Mouse (Mus musculus): Measurements from ENCODE around the gene Hist1h2bg. TPM values are rescaled to one million over a fixed set of nuclear protein-coding genes. Genes with fewer than 3 reads are reported as not detected.
"Not testable (repeated sequence)": the region's sequence is repeated elsewhere in the genome, so short reads cannot be mapped to it uniquely, and the experiment has no call there.

Gene Hist1h2bg
- total RNA-seq, 2 experiments from 2014 or later = 203 to 225 TPM

DNA sequence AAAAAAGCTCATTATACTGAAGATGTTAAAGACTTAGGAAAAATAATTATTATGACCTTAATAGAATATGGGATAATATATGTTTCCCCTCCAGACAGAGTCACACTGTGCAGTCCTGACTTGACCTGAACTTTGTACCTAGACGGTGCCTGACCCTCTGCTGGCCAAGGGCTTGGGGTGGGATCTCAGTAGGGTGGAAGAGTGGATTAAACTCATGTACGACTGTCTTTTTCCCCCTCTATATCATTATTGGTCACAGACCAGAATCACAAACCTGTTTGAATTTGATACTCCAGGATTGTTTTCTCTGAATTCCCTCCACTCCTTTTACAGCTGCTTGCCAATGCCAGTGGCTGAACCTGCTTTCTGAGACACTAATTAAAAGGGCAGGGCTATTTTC is 10.5 kb upstream of the Hist1h2bg start:
- intact Hi-C loops (cut with DNase I) = loop anchor here (10.0 kb wide), 1 partner anchor 194 kb away; the partner anchor contains the start of genes Hist1h2ab, Hist1h3b and Hist1h4b
- not testable (repeated sequence) for DNase-seq

GRCm38 (mm10) chr13:23561531-23561882 is 9.7 kb upstream of the Hist1h2bg start:
- intact Hi-C loops (cut with DNase I) = loop anchor here (10.0 kb wide), 1 partner anchor 193 kb away; the partner anchor contains the start of genes Hist1h2ab, Hist1h3b and Hist1h4b
- not testable (repeated sequence) for DNase-seq

GRCm38 (mm10) chr13:23561883-23562659 is 9.1 kb upstream of the Hist1h2bg start, which contains the start of gene Hist1h3e:
Gene Hist1h3e (minus strand): TSS chr13:23562369.
- DNase-seq = peak; percentile 94
- intact Hi-C loops (cut with DNase I) = loop anchor here (10.0 kb wide), 1 partner anchor 193 kb away; the partner anchor contains the start of genes Hist1h2ab, Hist1h3b and Hist1h4b

DNA sequence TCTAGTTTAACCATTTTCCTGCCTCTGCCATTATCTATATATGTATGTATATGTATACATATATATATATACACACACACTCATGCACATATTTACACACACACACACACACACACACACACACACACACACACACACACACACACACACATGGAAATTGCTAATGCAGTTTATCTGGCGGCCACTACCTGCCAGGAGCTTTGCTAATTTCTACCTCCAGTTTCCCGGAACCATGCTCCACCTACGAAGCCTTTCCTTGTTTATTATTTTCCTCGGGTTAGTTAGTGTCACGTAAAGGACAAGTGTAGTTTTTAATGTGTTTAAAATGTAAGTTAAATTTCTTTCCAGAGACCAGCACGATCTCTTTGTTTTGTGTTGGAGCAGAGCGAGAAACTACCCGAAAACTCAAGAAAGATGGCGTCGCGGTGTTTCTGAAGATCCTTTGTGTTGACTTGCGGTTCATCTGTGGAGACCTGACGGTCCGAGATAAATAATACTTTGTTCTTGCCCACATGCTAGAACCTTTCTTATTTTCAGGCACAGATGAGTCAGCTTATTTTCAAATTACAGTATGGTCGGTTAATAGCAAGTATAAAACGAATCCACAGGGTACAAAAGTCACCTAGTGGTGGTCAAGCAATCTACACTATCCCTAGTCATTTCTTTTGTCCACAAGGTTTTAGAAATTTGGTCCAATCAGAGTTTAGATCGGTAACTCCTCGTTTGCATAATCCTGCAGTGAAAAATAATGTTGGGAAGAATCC is 8.3 kb upstream of the Hist1h2bg start:
- no peak for DNase-seq
- intact Hi-C loops (cut with DNase I) = loop anchor here (10.0 kb wide), 1 partner anchor 192 kb away; the partner anchor contains the start of genes Hist1h2ab, Hist1h3b and Hist1h4b

DNA sequence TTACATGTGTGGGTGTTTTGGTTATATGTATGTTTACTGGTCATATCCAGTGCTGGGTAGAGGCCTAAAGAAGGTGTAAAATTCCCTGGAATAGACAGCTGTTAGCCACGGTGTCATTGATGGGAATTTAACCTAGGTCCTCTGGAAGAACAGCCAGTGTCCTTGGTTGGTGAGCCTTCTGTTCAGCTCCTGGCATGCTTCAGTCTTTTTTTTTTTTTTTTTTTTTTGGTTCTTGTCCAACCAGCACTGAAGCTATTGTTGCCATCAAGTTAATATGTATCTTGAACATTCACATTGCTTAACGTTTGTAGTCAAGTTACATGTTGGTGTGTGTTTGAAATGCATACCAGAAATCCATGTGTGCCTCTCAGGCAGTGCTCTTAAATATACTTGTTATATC is 6.7 kb upstream of the Hist1h2bg start:
- intact Hi-C loops (cut with DNase I) = loop anchor here (10.0 kb wide), 1 partner anchor 190 kb away; the partner anchor contains the start of genes Hist1h2ab, Hist1h3b and Hist1h4b

GRCm38 (mm10) chr13:23570261-23571021 is 755 bp upstream of the Hist1h2bg start:
- intact Hi-C loops (cut with DNase I); DNase-seq: not testable (repeated sequence)

More for the DNA sequence above, 6.7 kb upstream of the Hist1h2bg start:
- no peak for DNase-seq

- DNase-seq; intact Hi-C loops (cut with DNase I): not testable (repeated sequence)
These were observed 465 bp downstream of the Hist1h2bg start for GRCm38 (mm10) chr13:23571504-23572217.

DNA sequence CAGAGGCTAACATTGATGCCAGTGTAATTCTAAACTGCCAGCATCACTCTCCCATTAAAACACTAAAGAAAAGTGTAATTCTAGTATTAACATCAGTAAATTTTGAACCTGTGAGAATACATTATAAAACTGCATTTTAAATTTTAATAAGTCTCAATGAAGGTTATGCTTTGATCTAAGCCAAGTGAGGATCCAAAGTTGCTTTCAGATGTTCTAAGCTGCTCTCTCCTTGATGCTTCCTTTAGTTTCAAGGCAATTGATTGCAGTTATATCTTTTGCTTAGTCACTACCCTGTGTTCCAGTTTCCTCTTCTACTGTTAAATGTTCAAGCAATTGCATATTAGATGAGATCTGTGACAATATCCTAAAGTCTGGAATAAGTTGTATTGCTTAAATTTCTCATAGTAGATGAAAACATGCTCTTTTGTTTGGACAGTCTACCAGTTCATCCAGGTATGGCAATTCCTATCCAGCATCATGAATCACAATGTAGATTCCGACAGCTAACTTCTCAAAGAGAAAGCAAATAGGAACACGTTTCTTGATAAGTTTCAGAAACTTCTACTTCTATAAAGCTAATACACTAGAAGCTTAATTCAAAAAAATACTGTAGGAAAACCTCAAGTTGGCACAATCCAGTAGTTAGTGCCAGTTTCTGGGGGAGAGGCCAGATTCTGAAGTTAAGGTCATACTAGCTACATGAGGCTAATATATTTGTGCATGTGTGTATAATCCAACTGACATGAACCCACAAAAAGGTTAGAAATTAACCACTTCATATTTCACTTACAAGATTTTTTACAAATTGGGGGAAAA is 1.2 kb downstream of the Hist1h2bg start:
- intact Hi-C loops (cut with DNase I) = no loop called here
- DNase-seq = no peak

- intact Hi-C loops (cut with DNase I); DNase-seq: not testable (repeated sequence)
These were observed 2.1 kb downstream of the Hist1h2bg start for GRCm38 (mm10) chr13:23573034-23573897.

DNA sequence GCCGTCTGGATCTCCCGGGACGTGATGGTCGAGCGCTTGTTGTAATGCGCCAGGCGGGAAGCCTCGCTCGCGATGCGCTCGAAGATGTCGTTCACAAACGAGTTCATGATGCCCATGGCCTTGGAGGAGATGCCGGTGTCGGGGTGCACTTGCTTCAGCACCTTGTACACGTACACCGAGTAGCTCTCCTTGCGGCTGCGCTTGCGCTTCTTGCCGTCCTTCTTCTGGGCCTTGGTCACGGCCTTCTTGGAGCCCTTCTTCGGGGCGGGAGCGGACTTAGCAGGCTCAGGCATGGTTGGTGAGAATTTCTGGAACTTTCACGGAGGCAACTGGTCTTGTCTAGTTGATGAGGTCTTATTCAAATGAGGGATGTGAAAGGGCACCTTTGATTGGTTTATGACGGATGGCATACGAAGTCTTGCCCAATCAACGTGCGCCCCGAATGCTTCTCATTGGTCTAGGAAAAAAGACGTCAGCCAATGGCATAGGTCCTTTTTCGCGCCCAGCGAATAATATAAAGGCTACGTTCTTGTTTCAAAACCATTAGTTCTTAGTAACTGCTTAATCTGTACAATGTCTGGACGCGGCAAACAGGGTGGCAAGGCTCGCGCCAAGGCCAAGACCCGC is 2.8 kb downstream of the Hist1h2bg start, which contains the start of the genes Hist1h2bf and Hist1h2ad:
Gene Hist1h2bf (minus strand): TSS at position 299 of the 627 bp plus-strand sequence.
Gene Hist1h2ad (plus strand): TSS at position 484 of the 627 bp plus-strand sequence.
- DNase-seq = peak; percentile 91
- intact Hi-C loops (cut with DNase I) = not testable (repeated sequence)

DNA sequence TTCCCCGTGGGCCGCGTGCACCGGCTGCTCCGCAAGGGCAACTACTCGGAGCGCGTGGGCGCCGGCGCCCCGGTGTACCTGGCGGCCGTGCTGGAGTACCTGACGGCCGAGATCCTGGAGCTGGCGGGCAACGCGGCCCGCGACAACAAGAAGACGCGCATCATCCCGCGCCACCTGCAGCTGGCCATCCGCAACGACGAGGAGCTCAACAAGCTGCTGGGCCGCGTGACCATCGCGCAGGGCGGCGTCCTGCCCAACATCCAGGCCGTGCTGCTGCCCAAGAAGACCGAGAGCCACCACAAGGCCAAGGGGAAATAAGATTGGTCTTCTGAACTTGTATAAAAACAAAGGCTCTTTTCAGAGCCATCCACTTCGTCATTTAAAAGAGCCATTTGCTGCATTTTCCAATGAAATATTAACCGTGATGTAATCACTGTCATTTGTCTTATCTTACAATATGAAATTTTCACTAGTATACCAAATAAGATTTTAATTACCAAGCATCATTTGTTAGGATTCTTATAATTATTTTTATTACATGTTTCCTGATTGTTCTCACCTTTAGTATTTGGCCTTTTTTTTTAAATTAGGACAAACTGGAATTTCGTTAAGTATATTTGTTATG is 3.5 kb downstream of the Hist1h2bg start:
- DNase-seq; intact Hi-C loops (cut with DNase I): not testable (repeated sequence)

GRCm38 (mm10) chr13:23575271-23575851 is 4.2 kb downstream of the Hist1h2bg start, which contains the start of gene Hist1h3d:
Gene Hist1h3d (plus strand): TSS chr13:23575763.
- intact Hi-C loops (cut with DNase I) = no loop called here
- no peak for DNase-seq

DNA sequence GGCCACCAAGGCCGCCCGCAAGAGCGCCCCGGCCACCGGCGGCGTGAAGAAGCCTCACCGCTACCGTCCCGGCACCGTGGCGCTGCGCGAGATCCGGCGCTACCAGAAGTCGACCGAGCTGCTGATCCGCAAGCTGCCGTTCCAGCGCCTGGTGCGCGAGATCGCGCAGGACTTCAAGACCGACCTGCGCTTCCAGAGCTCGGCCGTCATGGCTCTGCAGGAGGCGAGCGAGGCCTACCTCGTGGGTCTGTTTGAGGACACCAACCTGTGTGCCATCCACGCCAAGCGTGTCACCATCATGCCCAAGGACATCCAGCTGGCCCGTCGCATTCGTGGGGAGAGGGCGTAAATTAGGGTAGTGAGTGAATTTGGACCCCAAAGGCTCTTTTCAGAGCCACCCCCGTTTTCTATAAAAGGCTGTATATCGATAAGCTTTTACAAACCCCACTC is 4.7 kb downstream of the Hist1h2bg start:
- DNase-seq; intact Hi-C loops (cut with DNase I): not testable (repeated sequence)

GRCm38 (mm10) chr13:23576351-23576881 is 5.2 kb downstream of the Hist1h2bg start:
- intact Hi-C loops (cut with DNase I) = no loop called here
- DNase-seq = no peak

GRCm38 (mm10) chr13:23576906-23577639 is 5.9 kb downstream of the Hist1h2bg start:
- no peak for DNase-seq
- intact Hi-C loops (cut with DNase I) = no loop called here

Measured in left cerebral cortex, postnatal 4 days (tissue).